Mouse (Mus musculus) Patski (cell line): ENCODE measurements around the gene Gpatch2. TPM values are rescaled to one million over a fixed set of nuclear protein-coding genes. Genes with fewer than 3 reads are reported as not detected.

Experiments
- ATAC-seq: fragments of 100-300 bp; one replicate; pipeline ENCODE4 v1.8.0; 2021
- CTCF ChIA-PET: fragments of 350-600 bp; sonication (Branson Sonifier 250); formaldehyde crosslinking; loops from one replicate; lab custom pipeline; 2022; ENCODE audit warnings: inconsistent platforms; lab: Charles Lee
- POLR2A ChIA-PET: fragments of 350-600 bp; sonication (Branson Sonifier 250); formaldehyde crosslinking; loops from one replicate; lab custom pipeline; 2022; ENCODE audit warnings: antibody characterized with exemption, inconsistent platforms; lab: Charles Lee
- DNase-seq: peaks from one replicate; pipeline ENCODE4 v3.0.0-alpha.2; 2011; ENCODE audit warnings: low read depth, low spot score
- H3K27me3 ChIP-seq: fragments of 371-371 bp; one replicate; pipeline ENCODE4 v1.5.1; 2021
- CTCF ChIP-seq: fragments of 100-300 bp; IDR thresholded peaks from one replicate; pipeline ENCODE4 v1.5.1; 2021
- in situ Hi-C: fragments of 300-500 bp; cut with MboI; formaldehyde crosslinking; loops from 3 replicates; pipeline ENCODE4 v1.11.1; 2018; ENCODE audit warnings: low pct_unique_long_range_greater_than_20kb, mixed read lengths
- polyA plus RNA-seq: library from polyadenylated mRNA; unstranded; gene quantifications from one replicate; pipeline ENCODE4 v1.2.3, GENCODE M21; 2021

Gpatch2 gene
- polyA plus RNA-seq, 1 experiment from 2014 or later = 15.9 TPM

DNA sequence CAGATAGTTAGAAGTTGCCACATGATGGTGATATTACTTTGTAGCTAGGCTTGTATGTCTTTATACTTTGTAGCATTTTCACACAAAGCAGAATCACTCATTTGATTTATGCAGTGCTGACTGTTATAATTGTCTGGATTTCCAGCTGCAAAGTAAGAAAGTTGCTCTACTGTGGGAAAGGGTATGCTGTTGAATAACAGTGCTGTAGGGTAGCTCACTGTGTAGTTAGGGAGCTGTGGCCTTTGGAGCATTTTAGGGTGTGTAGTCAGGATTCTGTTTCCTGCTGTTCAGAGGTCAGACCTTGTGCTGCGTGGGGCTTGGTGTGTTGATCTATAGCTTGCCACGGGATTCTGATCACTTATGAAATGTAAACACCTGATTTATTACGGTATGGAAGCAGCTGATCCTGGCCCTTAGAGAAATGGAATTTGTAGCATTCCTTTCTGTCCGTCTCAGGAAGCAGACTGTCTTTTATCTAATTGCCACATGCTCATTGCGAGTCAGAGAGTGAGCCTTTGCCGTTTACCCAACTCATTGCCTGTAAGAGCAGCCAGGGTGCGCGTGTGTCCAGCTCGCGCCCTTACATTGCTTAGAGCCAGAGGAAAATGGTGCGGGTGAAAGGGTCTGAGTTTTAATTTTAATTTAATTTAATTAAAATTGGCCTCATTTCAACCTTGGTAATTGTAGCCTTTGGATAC lies 11.2 kb downstream of the Gpatch2 start:
- ChIA-PET CTCF (interaction anchor here (1.5 kb wide), 1 partner anchor 16 kb away, joined by 4 read pairs; no protein-coding TSS in a partner anchor), POLR2A (interaction anchor here (1.1 kb wide), 1 partner anchor 11 kb away, joined by 3 read pairs; the partner anchor contains the start of genes Gpatch2 and Spata17)
- no peaks in the 10 kb centered on the region for H3K27me3 ChIP-seq
- no peak for TF ChIP-seq CTCF
- DNase-seq (no peak), ATAC-seq (peak; percentile 45)
- in situ Hi-C loops = no loop called here

- H3K27me3 ChIP-seq = no peaks in the 10 kb centered on the region
- ATAC-seq (peak; percentile 78), DNase-seq (no peak)
- no peak for TF ChIP-seq CTCF
- ChIA-PET CTCF (no interaction called here), POLR2A (no interaction called here)
- in situ Hi-C loops = no loop called here
Measured at GRCm38 (mm10) chr1:187228414-187229146, 13.3 kb downstream of the Gpatch2 start.

GRCm38 (mm10) chr1:187230255-187230654 lies 14.9 kb downstream of the Gpatch2 start:
- no peak for TF ChIP-seq CTCF
- ChIA-PET POLR2A (no interaction called here), CTCF (no interaction called here)
- no peaks in the 10 kb centered on the region for H3K27me3 ChIP-seq
- no peak for ATAC-seq
- no peak for DNase-seq
- in situ Hi-C loops = no loop called here

GRCm38 (mm10) chr1:187232196-187232955 lies 17.1 kb downstream of the Gpatch2 start:
- TF ChIP-seq CTCF = no peak
- ChIA-PET CTCF (interaction anchor here (0.9 to 1.5 kb wide), 2 partner anchors 14 to 16 kb away, joined by 3 read pairs; no protein-coding TSS in a partner anchor), POLR2A (interaction anchor here (0.6 to 0.7 kb wide), 2 partner anchors 17 to 709 kb away, joined by 3 to 4 read pairs; no protein-coding TSS in a partner anchor)
- DNase-seq (no peak), ATAC-seq (no peak)
- no peaks in the 10 kb centered on the region for H3K27me3 ChIP-seq
- in situ Hi-C loops = no loop called here

GRCm38 (mm10) chr1:187232996-187233615 lies 17.8 kb downstream of the Gpatch2 start:
- DNase-seq (no peak), ATAC-seq (no peak)
- CTCF ChIA-PET = interaction anchor here (0.9 to 1.5 kb wide), 3 partner anchors 13 to 116 kb away, joined by 3 read pairs; no protein-coding TSS in a partner anchor
- H3K27me3 ChIP-seq = no peaks in the 10 kb centered on the region
- in situ Hi-C loops = no loop called here
- TF ChIP-seq CTCF = no peak
- POLR2A ChIA-PET = interaction anchor here (0.7 kb wide), 1 partner anchor 708 kb away, joined by 4 read pairs; no protein-coding TSS in a partner anchor

DNA sequence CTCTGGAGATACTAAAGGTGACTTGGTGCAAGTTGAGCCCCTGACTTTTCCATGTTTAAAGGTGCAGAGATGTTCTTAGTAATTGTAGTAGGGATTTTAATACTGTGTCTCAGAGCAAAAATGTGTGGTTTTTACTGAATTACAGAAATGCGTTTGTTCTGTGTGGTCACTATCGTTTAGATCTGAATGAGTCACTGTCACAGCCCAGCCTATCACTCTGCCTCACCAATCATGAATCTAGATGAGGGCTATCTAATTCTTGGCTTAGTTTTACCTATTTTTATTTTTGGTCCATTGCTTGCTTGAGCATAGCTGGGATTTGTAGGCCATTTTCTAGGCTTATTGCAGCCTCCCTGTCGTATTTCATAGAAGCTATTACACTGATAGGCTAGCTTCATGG lies 19.9 kb downstream of the Gpatch2 start:
- ChIA-PET CTCF (interaction anchor here (0.7 to 1.1 kb wide), 2 partner anchors 8 to 93 kb away, joined by 3 to 4 read pairs; no protein-coding TSS in a partner anchor), POLR2A (no interaction called here)

GRCm38 (mm10) chr1:187236296-187236695 lies 21.0 kb downstream of the Gpatch2 start:
- ChIA-PET CTCF (no interaction called here), POLR2A (no interaction called here)
- ATAC-seq (no peak), DNase-seq (no peak)
- TF ChIP-seq CTCF = no peak
- in situ Hi-C loops = no loop called here
- no peaks in the 10 kb centered on the region for H3K27me3 ChIP-seq

More for the DNA sequence above, 19.9 kb downstream of the Gpatch2 start:
- DNase-seq (no peak), ATAC-seq (peak; percentile 51)
- in situ Hi-C loops = no loop called here
- H3K27me3 ChIP-seq = no peaks in the 10 kb centered on the region
- no peak for TF ChIP-seq CTCF

- no peak for ATAC-seq
- ChIA-PET CTCF (no interaction called here), POLR2A (no interaction called here)
- no peak for TF ChIP-seq CTCF
- in situ Hi-C loops = no loop called here
- H3K27me3 ChIP-seq = no peaks in the 10 kb centered on the region
- DNase-seq = no peak
Measured at GRCm38 (mm10) chr1:187238061-187238460, 22.8 kb downstream of the Gpatch2 start.

- POLR2A ChIA-PET = no interaction called here
- no peak for ATAC-seq
- in situ Hi-C loops = no loop called here
Measured at GRCm38 (mm10) chr1:187240304-187240703, 25.0 kb downstream of the Gpatch2 start.

GRCm38 (mm10) chr1:187241329-187241728 lies 26.0 kb downstream of the Gpatch2 start:
- ChIA-PET POLR2A (no interaction called here), CTCF (no interaction called here)
- H3K27me3 ChIP-seq = no peaks in the 10 kb centered on the region
- TF ChIP-seq CTCF = no peak
- ATAC-seq = no peak
- DNase-seq = no peak
- in situ Hi-C loops = no loop called here

More at GRCm38 (mm10) chr1:187240304-187240703, 25.0 kb downstream of the Gpatch2 start:
- no peaks in the 10 kb centered on the region for H3K27me3 ChIP-seq
- no peak for TF ChIP-seq CTCF
- no peak for DNase-seq
- CTCF ChIA-PET = no interaction called here
